Mouse (Mus musculus) forebrain, embryonic 15.5 days (tissue): ENCODE measurements at regions not wholly inside any gene's neighbourhood (a gene's known extent, or its start where the extent isn't known, plus 50 kb on each side); places are given as distances from the start of the nearest gene placed in this dataset.

Source experiments
- ATAC-seq: fragments of 200-750 bp; cut with Nextera tagmentation; replicated peaks from 2 replicates; pipeline ENCODE4 v1.8.0; 2017; ENCODE audit warnings: mild to moderate bottlenecking, moderate TSS enrichment, moderate library complexity
- H3K27ac ChIP-seq: fragments of 300-500 bp; sonication (generic); replicated peaks from 2 replicates; pipeline ENCODE4 v1.5.1; 2015; ENCODE audit warnings: mild to moderate bottlenecking, inconsistent platforms
- H3K27me3 ChIP-seq: fragments of 300-500 bp; sonication (generic); 2 replicates; pipeline ENCODE4 v1.6.1; 2015; ENCODE audit warnings: inconsistent platforms
- H3K36me3 ChIP-seq: fragments of 300-500 bp; sonication (generic); 2 replicates; pipeline ENCODE4 v1.6.1; 2015; ENCODE audit warnings: mild to moderate bottlenecking, inconsistent platforms
- H3K4me1 ChIP-seq: fragments of 300-500 bp; sonication (generic); 2 replicates; pipeline ENCODE4 v1.6.1; 2015; ENCODE audit warnings: inconsistent platforms
- H3K4me2 ChIP-seq: fragments of 300-500 bp; sonication (generic); replicated peaks from 2 replicates; pipeline ENCODE4 v1.6.1; 2015; ENCODE audit warnings: mild to moderate bottlenecking, inconsistent platforms
- H3K4me3 ChIP-seq: fragments of 300-500 bp; sonication (generic); 2 replicates; pipeline ENCODE4 v1.5.1; 2015; ENCODE audit warnings: mild to moderate bottlenecking, inconsistent platforms
- H3K9ac ChIP-seq: fragments of 300-500 bp; sonication (generic); replicated peaks from 2 replicates; pipeline ENCODE4 v1.6.1; 2015; ENCODE audit warnings: mild to moderate bottlenecking, inconsistent platforms
- H3K9me3 ChIP-seq: fragments of 300-500 bp; sonication (generic); 2 replicates; pipeline ENCODE4 v1.6.1; 2016; ENCODE audit warnings: inconsistent platforms
- WGBS: fragments of 180-500 bp; shearing (Covaris S2); methylation state at CpG from one replicate; pipeline ENCODE4 v1.1.7; 2015; ENCODE audit warnings: mixed read lengths; 5-methylcytosine and 5-hydroxymethylcytosine counted together

- H3K9ac ChIP-seq = no peak overlapping the region
- no peak overlapping the region for H3K4me2 ChIP-seq
- H3K4me3 ChIP-seq = no peak overlapping the region
- H3K4me1 ChIP-seq = peaks cover 2% of the 10 kb centered on the region; the same call in 1 of the 2 replicates
- no peaks in the 10 kb centered on the region for H3K36me3 ChIP-seq
- H3K9me3 ChIP-seq = no peaks in the 10 kb centered on the region
- WGBS = 56% methylated on average over 4 of the region's 4 CpGs
- no peaks in the 10 kb centered on the region for H3K27me3 ChIP-seq
- no peak overlapping the region for H3K27ac ChIP-seq
- ATAC-seq = no peak
Measured at GRCm38 (mm10) chr9:30721861-30722260, 200.4 kb downstream of the Adamts15 start.

DNA sequence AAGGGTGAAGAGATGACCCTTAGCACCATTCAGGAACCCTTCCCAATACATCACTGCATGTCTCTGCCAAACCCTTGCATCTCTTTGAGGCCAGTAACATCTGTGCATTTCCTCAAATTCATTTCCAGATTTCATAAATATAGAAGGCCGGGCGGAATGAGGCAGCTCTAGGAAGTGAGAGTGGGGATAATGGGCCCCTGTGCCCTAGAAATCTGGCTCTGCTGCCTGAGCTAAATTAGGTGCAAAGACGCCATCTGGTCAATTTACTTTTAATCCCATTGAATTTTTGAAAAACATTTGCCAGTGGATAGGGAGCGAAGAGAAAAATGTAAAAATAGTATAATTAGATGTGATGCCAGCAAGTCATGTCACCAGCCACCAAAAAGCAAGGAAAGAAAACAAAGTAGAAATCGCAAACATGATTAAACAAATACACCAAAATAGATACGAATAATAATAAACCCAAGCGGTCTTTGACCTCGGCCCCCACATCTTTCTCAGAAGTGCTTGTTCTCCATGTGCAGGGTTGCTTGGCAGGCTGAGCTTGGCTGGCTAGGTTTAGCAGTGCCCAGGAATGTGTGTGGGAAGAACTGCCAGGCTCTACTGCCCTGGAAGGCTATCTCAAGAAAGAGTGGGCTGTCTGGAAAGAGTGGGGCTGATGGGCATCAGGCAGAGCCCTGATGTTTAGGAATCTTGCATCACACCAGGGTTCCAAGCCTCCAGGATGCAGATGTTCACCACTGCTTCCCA, 205.7 kb downstream of the Adamts15 start:
- H3K27ac ChIP-seq = peak overlapping the region; percentile 16; the same call in 1 of the 2 replicates
- H3K4me2 ChIP-seq = no peak overlapping the region
- H3K9ac ChIP-seq = no peak overlapping the region
- H3K36me3 ChIP-seq = no peaks in the 10 kb centered on the region
- H3K27me3 ChIP-seq = no peaks in the 10 kb centered on the region
- no peak overlapping the region for H3K4me3 ChIP-seq
- 65% methylated on average over 8 of the region's 8 CpGs for WGBS
- 0 out of 2 replicates have a peak, but pooled peaks have one; percentile 43 for ATAC-seq
- no peaks in the 10 kb centered on the region for H3K9me3 ChIP-seq
- H3K4me1 ChIP-seq = peaks cover 3% of the 10 kb centered on the region; the same call in 1 of the 2 replicates

- Histone ChIP-seq H3K27me3 (no peaks in the 10 kb centered on the region), H3K9me3 (no peaks in the 10 kb centered on the region), H3K4me3 (no peak overlapping the region), H3K36me3 (no peaks in the 10 kb centered on the region), H3K27ac (no peak overlapping the region), H3K4me1 (no peaks in the 10 kb centered on the region), H3K4me2 (no peak overlapping the region), H3K9ac (no peak overlapping the region)
- no peak for ATAC-seq
- 85% methylated on average over 5 of the region's 5 CpGs for WGBS
Measured at GRCm38 (mm10) chr9:30710131-30710530, 212.1 kb downstream of the Adamts15 start.

DNA sequence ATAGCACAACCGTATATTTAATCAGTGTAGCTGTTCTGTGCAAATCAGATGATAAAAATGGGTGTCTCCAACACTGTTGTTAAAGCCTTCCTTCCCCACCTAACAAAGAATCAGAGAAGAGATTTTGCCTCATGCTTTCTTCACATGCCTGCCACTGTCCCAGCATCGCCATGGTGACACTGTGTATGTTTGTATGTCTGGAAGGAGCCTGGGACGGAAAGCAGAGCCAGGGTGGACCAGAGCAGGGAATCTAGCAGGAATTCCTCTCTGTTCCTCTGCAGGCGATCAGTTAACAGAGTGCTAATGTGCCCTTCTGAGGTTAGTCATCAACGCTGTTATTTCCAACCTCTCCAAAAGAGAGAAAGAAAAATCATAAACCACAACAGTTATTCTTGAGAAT, 222.4 kb downstream of the Adamts15 start:
- no peak overlapping the region for H3K4me3 ChIP-seq
- H3K9me3 ChIP-seq = no peaks in the 10 kb centered on the region
- 64% methylated on average over 5 of the region's 5 CpGs for WGBS
- H3K9ac ChIP-seq = no peak overlapping the region
- no peaks in the 10 kb centered on the region for H3K4me1 ChIP-seq
- no peaks in the 10 kb centered on the region for H3K27me3 ChIP-seq
- no peak overlapping the region for H3K27ac ChIP-seq
- no peak overlapping the region for H3K4me2 ChIP-seq
- ATAC-seq = no peak
- no peaks in the 10 kb centered on the region for H3K36me3 ChIP-seq

DNA sequence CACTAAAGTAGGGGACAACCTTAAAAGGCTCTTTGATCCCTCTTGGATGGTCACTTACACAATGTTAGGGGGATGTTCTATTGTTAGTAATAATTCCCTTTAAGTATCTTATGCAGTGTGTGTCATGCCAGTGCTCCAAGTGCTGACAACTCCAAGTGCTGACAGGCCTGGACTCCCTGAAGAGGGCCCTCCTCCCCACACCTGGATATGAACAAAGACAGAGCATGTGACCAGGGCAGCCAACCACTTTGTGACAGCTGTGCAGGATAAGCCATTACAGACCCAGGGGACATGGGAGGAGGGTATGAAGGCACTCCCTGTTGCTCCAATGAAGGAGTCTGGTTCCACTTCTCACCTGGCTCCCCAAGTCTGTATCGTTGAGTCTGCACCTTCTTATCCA, 224.7 kb downstream of the Adamts15 start:
- H3K4me1 ChIP-seq = no peaks in the 10 kb centered on the region
- no peak overlapping the region for H3K4me3 ChIP-seq
- no peaks in the 10 kb centered on the region for H3K36me3 ChIP-seq
- ATAC-seq = no peak
- no peaks in the 10 kb centered on the region for H3K9me3 ChIP-seq
- no peak overlapping the region for H3K9ac ChIP-seq
- H3K27me3 ChIP-seq = no peaks in the 10 kb centered on the region
- 90% methylated on average over 1 of the region's 1 CpGs for WGBS
- no peak overlapping the region for H3K27ac ChIP-seq
- no peak overlapping the region for H3K4me2 ChIP-seq

- ATAC-seq = no peak
- Histone ChIP-seq H3K4me2 (no peak overlapping the region), H3K36me3 (no peaks in the 10 kb centered on the region), H3K27ac (no peak overlapping the region), H3K4me3 (no peak overlapping the region), H3K9ac (no peak overlapping the region), H3K27me3 (no peaks in the 10 kb centered on the region), H3K9me3 (0 out of 2 replicates have a peak, but pooled peaks cover 4% of the 10 kb centered on the region), H3K4me1 (no peaks in the 10 kb centered on the region)
Measured at GRCm38 (mm10) chr9:30668095-30668494, 241.2 kb downstream of the Snx19 start.

GRCm38 (mm10) chr9:30662456-30662855, 235.5 kb downstream of the Snx19 start:
- Histone ChIP-seq H3K27ac (no peak overlapping the region), H3K27me3 (no peaks in the 10 kb centered on the region), H3K4me3 (no peak overlapping the region), H3K4me2 (no peak overlapping the region), H3K9me3 (0 out of 2 replicates have a peak, but pooled peaks cover 4% of the 10 kb centered on the region), H3K36me3 (no peaks in the 10 kb centered on the region), H3K4me1 (no peaks in the 10 kb centered on the region), H3K9ac (no peak overlapping the region)
- ATAC-seq = no peak
- WGBS = 91% methylated on average over 6 of the region's 6 CpGs

GRCm38 (mm10) chr9:30653961-30654360, 227.1 kb downstream of the Snx19 start:
- no peak for ATAC-seq
- no peaks in the 10 kb centered on the region for H3K36me3 ChIP-seq
- 89% methylated on average over 5 of the region's 5 CpGs for WGBS

GRCm38 (mm10) chr9:30653210-30653609, 226.3 kb downstream of the Snx19 start:
- Histone ChIP-seq H3K9ac (no peak overlapping the region), H3K4me3 (no peak overlapping the region), H3K27ac (no peak overlapping the region), H3K4me2 (no peak overlapping the region), H3K4me1 (no peaks in the 10 kb centered on the region), H3K36me3 (no peaks in the 10 kb centered on the region), H3K27me3 (no peaks in the 10 kb centered on the region), H3K9me3 (0 out of 2 replicates have a peak, but pooled peaks cover 4% of the 10 kb centered on the region)
- 93% methylated on average over 3 of the region's 3 CpGs for WGBS
- ATAC-seq = no peak

More at GRCm38 (mm10) chr9:30653961-30654360, 227.1 kb downstream of the Snx19 start:
- Histone ChIP-seq H3K4me2 (no peak overlapping the region), H3K27me3 (no peaks in the 10 kb centered on the region), H3K4me3 (no peak overlapping the region), H3K9ac (no peak overlapping the region), H3K27ac (no peak overlapping the region), H3K9me3 (0 out of 2 replicates have a peak, but pooled peaks cover 2% of the 10 kb centered on the region), H3K4me1 (no peaks in the 10 kb centered on the region)

DNA sequence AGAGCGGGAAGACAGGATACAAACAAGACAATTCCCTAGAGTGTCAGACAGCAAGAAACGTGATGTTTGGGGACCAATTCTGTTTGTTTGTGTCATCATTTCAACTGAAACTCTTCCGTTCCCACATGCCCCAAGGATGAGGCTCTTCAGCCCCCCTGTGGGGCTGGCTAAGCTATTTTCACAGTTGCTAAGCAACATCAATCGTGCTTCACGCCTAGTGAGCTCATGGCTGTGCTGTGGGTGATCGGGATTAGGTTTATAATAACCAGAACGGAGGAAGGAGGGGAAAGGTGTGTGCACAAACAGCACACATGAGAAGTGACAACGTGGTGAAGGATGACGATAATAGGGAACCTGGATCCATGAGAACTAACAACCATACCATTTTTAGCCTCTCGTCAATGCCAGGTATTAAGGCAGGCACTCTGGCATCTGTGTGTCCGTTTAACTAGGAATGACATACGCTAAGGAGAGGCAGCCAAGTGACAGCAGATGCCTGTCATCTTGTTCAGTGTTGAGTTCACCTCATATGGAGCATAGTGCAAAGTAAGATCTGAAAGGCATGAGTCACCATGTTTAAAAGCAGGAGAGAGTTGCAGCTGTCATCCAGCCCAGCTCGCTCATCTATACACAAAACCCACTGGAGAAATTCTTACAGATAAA, 222.6 kb downstream of the Snx19 start:
- Histone ChIP-seq H3K27me3 (no peaks in the 10 kb centered on the region), H3K36me3 (no peaks in the 10 kb centered on the region), H3K4me2 (no peak overlapping the region), H3K4me3 (no peak overlapping the region), H3K4me1 (no peaks in the 10 kb centered on the region), H3K9ac (no peak overlapping the region), H3K9me3 (0 out of 2 replicates have a peak, but pooled peaks cover 4% of the 10 kb centered on the region), H3K27ac (no peak overlapping the region)
- no peak for ATAC-seq
- 54% methylated on average over 13 of the region's 13 CpGs for WGBS

- Histone ChIP-seq H3K9me3 (no peaks in the 10 kb centered on the region), H3K4me1 (peaks cover 26% of the 10 kb centered on the region), H3K4me2 (no peak overlapping the region), H3K9ac (no peak overlapping the region), H3K4me3 (no peak overlapping the region), H3K27ac (peak overlapping the region; percentile 25; the same call in 1 of the 2 replicates), H3K27me3 (no peaks in the 10 kb centered on the region), H3K36me3 (no peaks in the 10 kb centered on the region)
- ATAC-seq = peak; percentile 81
- 17% methylated on average over 10 of the region's 10 CpGs for WGBS
Measured at GRCm38 (mm10) chr9:30633741-30634470, 207.0 kb downstream of the Snx19 start.
